Mouse (Mus musculus): ENCODE results near the gene Musk.

- TF ChIP-seq CTCF (IDR thresholded peaks at IDR 0.05; ENCODE audit: low read depth), result no peak
- TF ChIP-seq EP300 (IDR thresholded peaks at IDR 0.05; ENCODE audit: low read depth), result no peak
Measured at GRCm38 (mm10) chr4:58271504-58272162, 14.1 kb upstream of the Musk start.
